Mouse (Mus musculus): ENCODE results near the gene Vmn1r205. TPM values are rescaled to one million over a fixed set of nuclear protein-coding genes. Genes with fewer than 3 reads are reported as not detected.
"Not testable (repeated sequence)": the region's sequence is repeated elsewhere in the genome, so short reads cannot be mapped to it uniquely, and the experiment has no call there.

Gene Vmn1r205
- polyA plus RNA-seq (2015; fragmentation: Nextera tagmentation; extraction: Ambion mirVana) = not detected in 2 replicates

GRCm38 (mm10) chr13:22592900-22593299 lies at the start of gene Vmn1r205:
Gene Vmn1r205, minus strand, starts transcription at chr13:22593000.
- no peaks in the 10 kb centered on the region for H3K9me3 ChIP-seq
- no peak for ATAC-seq
- H3K9ac ChIP-seq (replicated peaks) = no peak within 1 kb of the TSS
- H3K4me2 ChIP-seq (replicated peaks) = no peak within 1 kb of the TSS
- H3K36me3 ChIP-seq = no peaks in the 10 kb centered on the region
- H3K27me3 ChIP-seq = no peaks in the 10 kb centered on the region
- no peaks in the 10 kb centered on the region for H3K4me1 ChIP-seq (replicated peaks)
- 85% methylated on average over 3 of the region's 3 CpGs for WGBS
- no peak within 1 kb of the TSS for H3K27ac ChIP-seq
- H3K4me3 ChIP-seq (replicated peaks) = no peak within 1 kb of the TSS

GRCm38 (mm10) chr13:22624151-22624550 lies 31.4 kb upstream of the Vmn1r205 start, which contains the start of gene Vmn1r206:
Gene Vmn1r206, minus strand, starts transcription at chr13:22624251.
- not testable (repeated sequence) for H3K4me3 ChIP-seq (replicated peaks); H3K27me3 ChIP-seq; H3K4me2 ChIP-seq (replicated peaks); H3K36me3 ChIP-seq; H3K9ac ChIP-seq (replicated peaks); H3K27ac ChIP-seq; H3K9me3 ChIP-seq; H3K4me1 ChIP-seq (replicated peaks); ATAC-seq

- H3K9ac ChIP-seq (replicated peaks); H3K27ac ChIP-seq; H3K4me1 ChIP-seq (replicated peaks); H3K4me2 ChIP-seq (replicated peaks); H3K4me3 ChIP-seq (replicated peaks); H3K9me3 ChIP-seq; H3K27me3 ChIP-seq; ATAC-seq; H3K36me3 ChIP-seq: not testable (repeated sequence)
- 82% methylated on average over 14 of the region's 14 CpGs for WGBS
These were observed 9.5 kb downstream of the Vmn1r205 start for GRCm38 (mm10) chr13:22583336-22583735.

- H3K4me2 ChIP-seq (replicated peaks); H3K4me1 ChIP-seq (replicated peaks); H3K36me3 ChIP-seq; H3K27ac ChIP-seq; H3K27me3 ChIP-seq; H3K4me3 ChIP-seq (replicated peaks); H3K9me3 ChIP-seq; ATAC-seq; H3K9ac ChIP-seq (replicated peaks): not testable (repeated sequence)
- WGBS = 81% methylated on average over 3 of the region's 3 CpGs
These were observed 17.9 kb downstream of the Vmn1r205 start for GRCm38 (mm10) chr13:22574911-22575310.

- H3K9ac ChIP-seq (replicated peaks); H3K27me3 ChIP-seq; H3K27ac ChIP-seq; H3K4me3 ChIP-seq (replicated peaks); H3K4me1 ChIP-seq (replicated peaks); H3K36me3 ChIP-seq; H3K4me2 ChIP-seq (replicated peaks); ATAC-seq; H3K9me3 ChIP-seq: not testable (repeated sequence)
- 64% methylated on average over 1 of the region's 1 CpGs for WGBS
These were observed 39.9 kb downstream of the Vmn1r205 start, which contains the start of gene Vmn1r204 for GRCm38 (mm10) chr13:22552898-22553297. Gene Vmn1r204, plus strand, starts transcription at chr13:22553198.

Other genes starting within 250 kb of the Vmn1r205 start
- not detected in 2 replicates for gene Vmn1r198, start 242.6 kb downstream of the Vmn1r205 start, polyA plus RNA-seq (2015; fragmentation: Nextera tagmentation; extraction: Ambion mirVana)
- gene Vmn1r199, start 213.2 kb downstream of the Vmn1r205 start, polyA plus RNA-seq (2015; fragmentation: Nextera tagmentation; extraction: Ambion mirVana) = not detected in 2 replicates
- gene Vmn1r200, start 202.6 kb downstream of the Vmn1r205 start, polyA plus RNA-seq (2015; fragmentation: Nextera tagmentation; extraction: Ambion mirVana) = 0.05 TPM in 1 of 2 replicates, not detected in the other
- gene Vmn1r201, start 121.1 kb downstream of the Vmn1r205 start, polyA plus RNA-seq (2015; fragmentation: Nextera tagmentation; extraction: Ambion mirVana) = not detected in 2 replicates
- not detected in 2 replicates for gene Vmn1r202, start 87.6 kb downstream of the Vmn1r205 start, polyA plus RNA-seq (2015; fragmentation: Nextera tagmentation; extraction: Ambion mirVana)
- gene Vmn1r203, start 74.9 kb downstream of the Vmn1r205 start, polyA plus RNA-seq (2015; fragmentation: Nextera tagmentation; extraction: Ambion mirVana) = not detected in 2 replicates
- not detected in 2 replicates for gene Vmn1r204, start 39.8 kb downstream of the Vmn1r205 start, polyA plus RNA-seq (2015; fragmentation: Nextera tagmentation; extraction: Ambion mirVana)
- not detected in 2 replicates for gene Vmn1r206, start 31.3 kb upstream of the Vmn1r205 start, polyA plus RNA-seq (2015; fragmentation: Nextera tagmentation; extraction: Ambion mirVana)
- not detected in 2 replicates for gene Vmn1r207-ps, start 136.6 kb upstream of the Vmn1r205 start, polyA plus RNA-seq (2015; fragmentation: Nextera tagmentation; extraction: Ambion mirVana)
- gene Vmn1r208, start 184.4 kb upstream of the Vmn1r205 start, polyA plus RNA-seq (2015; fragmentation: Nextera tagmentation; extraction: Ambion mirVana) = not detected in 2 replicates
- gene Vmn1r209, start 216.7 kb upstream of the Vmn1r205 start, polyA plus RNA-seq (2015; fragmentation: Nextera tagmentation; extraction: Ambion mirVana) = not detected in 2 replicates
- gene Vmn1r210, start 238.3 kb upstream of the Vmn1r205 start, polyA plus RNA-seq (2015; fragmentation: Nextera tagmentation; extraction: Ambion mirVana) = not detected in 2 replicates